Mouse (Mus musculus): ENCODE data around the gene Tmem243.

Gene Tmem243

DNA sequence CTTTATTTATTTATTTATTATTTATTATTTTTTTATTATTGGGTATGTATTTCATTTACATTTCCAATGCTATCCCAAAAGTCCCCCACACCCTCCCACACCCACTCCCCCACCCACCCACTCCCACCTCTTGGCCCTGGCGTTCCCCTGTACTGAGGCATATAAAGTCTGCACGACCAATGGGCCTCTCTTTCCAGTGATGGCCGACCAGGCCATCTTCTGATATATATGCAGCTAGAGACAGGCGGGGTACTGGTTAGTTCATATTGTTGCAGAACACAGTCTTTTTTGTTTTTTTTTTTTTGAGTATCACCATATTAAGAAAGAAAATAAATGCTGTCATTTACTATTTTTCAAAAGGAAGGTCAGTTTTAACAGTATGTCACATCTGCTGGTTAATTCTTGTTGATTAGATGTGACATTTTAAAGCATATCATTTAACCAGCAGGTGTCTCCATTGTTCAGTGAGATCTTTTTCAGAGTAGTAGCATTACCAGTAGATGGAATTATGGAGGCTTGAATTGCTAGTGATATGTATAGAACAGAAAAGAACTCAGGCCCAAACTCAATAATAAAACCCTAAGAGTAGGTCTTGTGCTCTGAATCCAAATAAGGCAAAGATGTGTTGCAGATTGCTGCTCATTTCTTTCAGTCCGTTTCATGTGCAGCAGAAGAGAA, 69.0 kb downstream of the Tmem243 start:
- in situ Hi-C loops (cut with MboI; ENCODE audit: low sequenced_read_pairs) = loop anchor here (5.0 kb wide), 1 partner anchor 258 kb away; no protein-coding TSS in a partner anchor

DNA sequence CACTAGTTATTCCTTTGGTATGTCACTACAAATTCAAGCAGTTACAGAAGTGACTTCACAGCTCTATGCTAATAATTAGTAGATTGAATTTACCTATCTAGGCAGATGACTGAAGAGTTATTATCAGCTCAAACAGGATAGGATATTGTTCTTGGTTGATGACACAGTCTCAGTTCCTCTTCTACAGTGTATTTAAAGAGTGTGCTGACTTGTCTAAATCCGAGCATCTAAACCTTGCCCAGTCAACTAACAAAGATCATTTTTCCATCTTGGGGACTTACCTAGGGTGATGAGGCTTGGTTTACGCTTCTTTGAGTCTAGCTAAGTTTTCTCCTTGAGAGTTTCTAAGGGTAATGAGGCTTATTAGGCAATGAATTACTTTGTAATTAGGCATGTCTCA, 72.8 kb downstream of the Tmem243 start:
- in situ Hi-C loops (cut with MboI; ENCODE audit: low sequenced_read_pairs) = no loop called here

- in situ Hi-C loops (cut with MboI; ENCODE audit: low sequenced_read_pairs) = no loop called here
Measured at GRCm38 (mm10) chr5:9186467-9186866, 86.0 kb downstream of the Tmem243 start.
